Mouse (Mus musculus) heart, embryonic 12.5 days (tissue): ENCODE data around the gene Zfp566. TPM values are rescaled to one million over a fixed set of nuclear protein-coding genes. Genes with fewer than 3 reads are reported as not detected.
"Not testable (repeated sequence)": the region's sequence is repeated elsewhere in the genome, so short reads cannot be mapped to it uniquely, and the experiment has no call there.

Source experiments
- ATAC-seq: fragments of 200-750 bp; cut with Nextera tagmentation; 2 replicates; pipeline ENCODE4 v1.8.0; 2017; ENCODE audit warnings: moderate TSS enrichment, moderate library complexity; ENCODE audit not compliant: insufficient number of reproducible peaks, low FRiP score
- H3K27ac ChIP-seq: fragments of 300-500 bp; sonication (generic); 2 replicates; pipeline ENCODE4 v1.5.1; 2016; ENCODE audit warnings: mild to moderate bottlenecking, moderate library complexity; ENCODE audit not compliant: poor library complexity, severe bottlenecking
- H3K27me3 ChIP-seq: fragments of 300-500 bp; sonication (generic); replicated peaks from 2 replicates; pipeline ENCODE4 v1.6.1; 2016; ENCODE audit warnings: mild to moderate bottlenecking, moderate library complexity
- H3K36me3 ChIP-seq: fragments of 300-500 bp; sonication (generic); 2 replicates; pipeline ENCODE4 v1.6.1; 2016; ENCODE audit warnings: mild to moderate bottlenecking, moderate library complexity
- H3K4me1 ChIP-seq: fragments of 300-500 bp; sonication (generic); replicated peaks from 2 replicates; pipeline ENCODE4 v1.6.1; 2016; ENCODE audit warnings: mild to moderate bottlenecking
- H3K4me2 ChIP-seq: fragments of 300-500 bp; sonication (generic); 2 replicates; pipeline ENCODE4 v1.6.1; 2016; ENCODE audit warnings: mild to moderate bottlenecking, moderate library complexity
- H3K4me3 ChIP-seq: fragments of 300-500 bp; sonication (generic); 2 replicates; pipeline ENCODE4 v1.5.1; 2016; ENCODE audit warnings: mild to moderate bottlenecking
- H3K9ac ChIP-seq: fragments of 300-500 bp; sonication (generic); 2 replicates; pipeline ENCODE4 v1.6.1; 2016; ENCODE audit warnings: mild to moderate bottlenecking, moderate library complexity
- H3K9me3 ChIP-seq: fragments of 300-500 bp; sonication (generic); replicated peaks from 2 replicates; pipeline ENCODE4 v1.6.1; 2016; ENCODE audit warnings: mild to moderate bottlenecking, moderate library complexity
- WGBS: fragments of 180-500 bp; shearing (Covaris S2); methylation state at CpG from one replicate; pipeline ENCODE4 v1.1.7; 2016; 5-methylcytosine and 5-hydroxymethylcytosine counted together
- polyA plus RNA-seq: library from polyadenylated mRNA; unstranded; fragments of >200 nt; fragmentation: Nextera tagmentation; extraction: Ambion mirVana; gene quantifications from 2 replicates; pipeline ENCODE4 v1.2.1, GENCODE M21; 2016

Zfp566 gene
- polyA plus RNA-seq = 5.8 and 6.1 TPM in 2 replicates

- peak within 1 kb of the TSS; percentile 75 for H3K4me2 ChIP-seq
- H3K4me1 ChIP-seq = peaks cover 15% of the 10 kb centered on the region
- H3K9ac ChIP-seq = peak within 1 kb of the TSS; percentile 67
- peak within 1 kb of the TSS; percentile 73 for H3K27ac ChIP-seq
- peak within 1 kb of the TSS; percentile 71 for H3K4me3 ChIP-seq
- WGBS = under 1% methylated on average over 40 of the region's 40 CpGs
- peak; percentile 94 for ATAC-seq
- H3K9me3 ChIP-seq = peaks cover under 1% of the 10 kb centered on the region
- peaks cover 17% of the 10 kb centered on the region for H3K36me3 ChIP-seq
- no peaks in the 10 kb centered on the region for H3K27me3 ChIP-seq
These were observed at the start of gene Zfp566, which contains the start of gene Gm26920 for GRCm38 (mm10) chr7:30090092-30090969. Gene Zfp566 (minus strand): TSS chr7:30090527. Gene Gm26920 (minus strand): TSS chr7:30090410.

GRCm38 (mm10) chr7:30136826-30137225 is 46.5 kb upstream of the Zfp566 start:
- H3K4me3 ChIP-seq = no peak overlapping the region
- no peak overlapping the region for H3K4me2 ChIP-seq
- no peak overlapping the region for H3K27ac ChIP-seq
- no peaks in the 10 kb centered on the region for H3K4me1 ChIP-seq
- peaks cover 8% of the 10 kb centered on the region for H3K9me3 ChIP-seq
- H3K27me3 ChIP-seq = no peaks in the 10 kb centered on the region
- H3K36me3 ChIP-seq = peaks cover 86% of the 10 kb centered on the region
- WGBS = 84% methylated on average over 10 of the region's 10 CpGs
- ATAC-seq = no peak
- H3K9ac ChIP-seq = no peak overlapping the region

- no peak overlapping the region for H3K27ac ChIP-seq
- no peak overlapping the region for H3K9ac ChIP-seq
- H3K27me3 ChIP-seq = no peaks in the 10 kb centered on the region
- H3K4me2 ChIP-seq = no peak overlapping the region
- 89% methylated on average over 4 of the region's 4 CpGs for WGBS
- ATAC-seq = no peak
- H3K4me1 ChIP-seq = no peaks in the 10 kb centered on the region
- H3K4me3 ChIP-seq = no peak overlapping the region
- H3K36me3 ChIP-seq = peaks cover 91% of the 10 kb centered on the region
- H3K9me3 ChIP-seq = peaks cover 8% of the 10 kb centered on the region
These were observed 42.1 kb upstream of the Zfp566 start for GRCm38 (mm10) chr7:30132396-30132795.

- Histone ChIP-seq H3K9me3 (peaks cover 13% of the 10 kb centered on the region), H3K9ac (no peak overlapping the region), H3K27ac (no peak overlapping the region), H3K4me2 (no peak overlapping the region), H3K27me3 (no peaks in the 10 kb centered on the region), H3K36me3 (peaks cover 90% of the 10 kb centered on the region), H3K4me1 (no peaks in the 10 kb centered on the region), H3K4me3 (no peak overlapping the region)
- no peak for ATAC-seq
- WGBS = 91% methylated on average over 8 of the region's 8 CpGs
These were observed 39.6 kb upstream of the Zfp566 start for GRCm38 (mm10) chr7:30129900-30130299.

GRCm38 (mm10) chr7:30122188-30122530 is 31.8 kb upstream of the Zfp566 start:
- 7% methylated on average over 15 of the region's 15 CpGs for WGBS
- Histone ChIP-seq H3K4me1 (peaks cover 11% of the 10 kb centered on the region), H3K36me3 (peaks cover 18% of the 10 kb centered on the region), H3K4me2 (peak overlapping the region; percentile 83), H3K4me3 (peak overlapping the region; percentile 79), H3K9me3 (0 out of 2 replicates have a peak, but pooled peaks cover 6% of the 10 kb centered on the region), H3K27me3 (no peaks in the 10 kb centered on the region), H3K27ac (peak overlapping the region; percentile 63), H3K9ac (peak overlapping the region; percentile 73)
- ATAC-seq = no peak; the same call in 1 of the 2 replicates

GRCm38 (mm10) chr7:30121308-30122187 is 31.2 kb upstream of the Zfp566 start, which contains the start of gene Zfp382:
Gene Zfp382 (plus strand): TSS chr7:30121942.
- peak within 1 kb of the TSS; percentile 83 for H3K4me2 ChIP-seq
- H3K36me3 ChIP-seq = peaks cover 12% of the 10 kb centered on the region
- peaks cover 4% of the 10 kb centered on the region; the same call in 1 of the 2 replicates for H3K9me3 ChIP-seq
- peak within 1 kb of the TSS; percentile 63 for H3K27ac ChIP-seq
- peaks cover 11% of the 10 kb centered on the region for H3K4me1 ChIP-seq
- peak within 1 kb of the TSS; percentile 79 for H3K4me3 ChIP-seq
- no peaks in the 10 kb centered on the region for H3K27me3 ChIP-seq
- WGBS = under 1% methylated on average over 61 of the region's 61 CpGs
- H3K9ac ChIP-seq = peak within 1 kb of the TSS; percentile 73
- peak; percentile 96 for ATAC-seq

- 93% methylated on average over 12 of the region's 12 CpGs for WGBS
- H3K4me2 ChIP-seq, H3K27ac ChIP-seq, H3K27me3 ChIP-seq, H3K9ac ChIP-seq, H3K4me1 ChIP-seq, H3K36me3 ChIP-seq, H3K4me3 ChIP-seq, ATAC-seq: not testable (repeated sequence)
- peaks cover 31% of the 10 kb centered on the region for H3K9me3 ChIP-seq
These were observed 27.6 kb upstream of the Zfp566 start for GRCm38 (mm10) chr7:30117935-30118334.

- Histone ChIP-seq H3K4me1 (peaks cover 10% of the 10 kb centered on the region; the same call in 1 of the 2 replicates), H3K9me3 (peaks cover 31% of the 10 kb centered on the region), H3K4me2 (no peak overlapping the region), H3K27ac (no peak overlapping the region), H3K4me3 (no peak overlapping the region), H3K9ac (no peak overlapping the region), H3K27me3 (no peaks in the 10 kb centered on the region), H3K36me3 (peaks cover 3% of the 10 kb centered on the region; the same call in 1 of the 2 replicates)
- 90% methylated on average over 5 of the region's 5 CpGs for WGBS
- ATAC-seq = no peak
These were observed 25.7 kb upstream of the Zfp566 start for GRCm38 (mm10) chr7:30116076-30116475.

- Histone ChIP-seq H3K27ac (no peak overlapping the region), H3K4me1 (peaks cover 29% of the 10 kb centered on the region), H3K4me2 (no peak overlapping the region), H3K9me3 (peaks cover 11% of the 10 kb centered on the region), H3K4me3 (no peak overlapping the region), H3K36me3 (peaks cover 67% of the 10 kb centered on the region), H3K9ac (no peak overlapping the region), H3K27me3 (no peaks in the 10 kb centered on the region)
- WGBS = 82% methylated on average over 13 of the region's 13 CpGs
- ATAC-seq = no peak
These were observed 9.0 kb upstream of the Zfp566 start for GRCm38 (mm10) chr7:30099297-30099696.

GRCm38 (mm10) chr7:30095551-30096125 is 5.3 kb upstream of the Zfp566 start:
- Histone ChIP-seq H3K27me3 (no peaks in the 10 kb centered on the region), H3K4me2 (peak overlapping the region; percentile 89), H3K27ac (peak overlapping the region; percentile 39; the same call in 1 of the 2 replicates), H3K36me3 (peaks cover 35% of the 10 kb centered on the region), H3K9me3 (no peaks in the 10 kb centered on the region), H3K4me3 (peak overlapping the region; percentile 58), H3K4me1 (peaks cover 33% of the 10 kb centered on the region), H3K9ac (peak overlapping the region; percentile 79)
- 19% methylated on average over 5 of the region's 5 CpGs for WGBS
- no peak for ATAC-seq
